Mouse (Mus musculus): ENCODE measurements around the gene Dap. TPM values are rescaled to one million over a fixed set of nuclear protein-coding genes. Genes with fewer than 3 reads are reported as not detected.

Dap gene
- polyA plus RNA-seq, 1 experiment, result 36.6 TPM

DNA sequence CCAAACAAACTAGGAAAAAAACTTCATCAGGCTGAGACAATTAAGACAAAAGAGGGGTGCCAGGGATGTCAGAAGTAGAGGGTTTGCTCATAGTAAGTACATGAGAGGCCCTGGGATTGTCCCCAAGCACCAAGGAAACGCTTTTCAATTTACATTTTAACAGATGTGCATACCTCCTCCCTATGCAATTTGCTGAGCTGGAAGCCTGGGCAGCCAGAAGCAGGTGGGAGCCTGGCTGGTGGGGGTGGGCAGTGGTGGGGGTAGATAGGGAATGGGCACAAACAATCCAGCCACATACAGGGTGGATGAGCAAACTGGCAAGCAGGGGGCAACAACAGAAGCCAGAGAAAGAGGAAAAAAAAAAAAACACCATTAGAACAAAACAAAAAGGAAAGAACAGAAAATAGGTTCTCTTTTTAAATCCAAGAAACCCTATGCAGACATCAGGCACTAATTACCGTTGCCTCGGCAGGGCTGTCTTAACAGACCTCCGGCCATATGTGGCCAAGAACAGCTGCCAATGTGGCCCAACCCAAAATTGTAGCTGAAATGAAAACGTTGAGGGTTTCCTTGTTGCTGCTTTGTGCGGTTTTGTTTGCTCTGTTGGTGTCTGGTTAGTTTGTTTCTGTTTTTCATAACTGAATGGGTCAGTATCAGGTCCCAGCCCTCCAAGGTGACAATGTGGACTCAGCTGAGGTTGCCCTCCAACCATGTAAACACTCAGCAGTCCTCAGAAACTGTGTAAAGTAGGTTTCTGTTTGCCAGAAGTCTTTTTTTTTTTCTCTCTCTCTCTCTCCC, 94.2 kb downstream of the Dap start:
- Histone ChIP-seq H3K4me3 (ENCODE audit: extremely low read depth, insufficient read depth, insufficient read length) (no peak overlapping the region), H3K27me3 (ENCODE audit: control insufficient read depth, insufficient read depth, low read length) (no peaks in the 10 kb centered on the region), H3K4me1 (ENCODE audit: control insufficient read depth, insufficient read depth, insufficient read length) (no peaks in the 10 kb centered on the region), H3K36me3 (ENCODE audit: control insufficient read depth, insufficient read depth, low read length) (no peaks in the 10 kb centered on the region), H3K27ac (ENCODE audit: insufficient read depth, low read length) (no peak overlapping the region)
- no peak for DNase-seq (ENCODE audit: low read depth in 1 of 2, low spot score in 2 of 2)
- TF ChIP-seq CTCF (IDR thresholded peaks at IDR 0.05; ENCODE audit: extremely low read depth, insufficient read depth, insufficient read length, insufficient replicate concordance) (no peak), POLR2A (IDR thresholded peaks at IDR 0.05; ENCODE audit: low read depth, low read length) (no peak)
- WGBS, result 30% methylated on average over 6 of the region's 6 CpGs

DNA sequence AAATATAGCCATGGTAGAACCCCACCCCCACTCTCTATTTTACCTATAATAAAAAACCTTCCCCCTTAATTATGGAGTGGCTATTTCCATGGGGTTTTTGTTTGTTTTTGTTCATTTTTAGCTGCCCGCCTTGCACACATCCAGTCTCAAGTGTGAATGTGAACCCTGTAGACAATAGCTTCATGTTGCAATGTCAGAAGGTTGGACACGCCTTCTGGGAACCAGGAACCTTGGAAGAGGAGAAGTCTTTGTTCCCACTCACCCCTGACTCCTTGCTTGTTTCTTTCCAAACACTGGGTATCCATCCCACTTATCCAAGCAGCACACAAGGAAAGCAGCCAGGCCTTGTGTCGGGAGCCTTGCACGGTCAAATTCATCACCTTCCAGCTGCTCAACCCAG, 94.9 kb downstream of the Dap start:
- no peaks in the 10 kb centered on the region for H3K36me3 ChIP-seq (ENCODE audit: control insufficient read depth, insufficient read depth, low read length)
- 94% methylated on average over 4 of the region's 4 CpGs for WGBS
- H3K27ac ChIP-seq (ENCODE audit: insufficient read depth, low read length), result no peak overlapping the region
- H3K4me1 ChIP-seq (ENCODE audit: control insufficient read depth, insufficient read depth, insufficient read length), result no peaks in the 10 kb centered on the region
- no peak overlapping the region for H3K4me3 ChIP-seq (ENCODE audit: extremely low read depth, insufficient read depth, insufficient read length)
- DNase-seq (ENCODE audit: low read depth in 1 of 2, low spot score in 2 of 2), result no peak
- no peaks in the 10 kb centered on the region for H3K27me3 ChIP-seq (ENCODE audit: control insufficient read depth, insufficient read depth, low read length)
- TF ChIP-seq POLR2A (IDR thresholded peaks at IDR 0.05; ENCODE audit: low read depth, low read length) (no peak), CTCF (IDR thresholded peaks at IDR 0.05; ENCODE audit: extremely low read depth, insufficient read depth, insufficient read length, insufficient replicate concordance) (no peak)

DNA sequence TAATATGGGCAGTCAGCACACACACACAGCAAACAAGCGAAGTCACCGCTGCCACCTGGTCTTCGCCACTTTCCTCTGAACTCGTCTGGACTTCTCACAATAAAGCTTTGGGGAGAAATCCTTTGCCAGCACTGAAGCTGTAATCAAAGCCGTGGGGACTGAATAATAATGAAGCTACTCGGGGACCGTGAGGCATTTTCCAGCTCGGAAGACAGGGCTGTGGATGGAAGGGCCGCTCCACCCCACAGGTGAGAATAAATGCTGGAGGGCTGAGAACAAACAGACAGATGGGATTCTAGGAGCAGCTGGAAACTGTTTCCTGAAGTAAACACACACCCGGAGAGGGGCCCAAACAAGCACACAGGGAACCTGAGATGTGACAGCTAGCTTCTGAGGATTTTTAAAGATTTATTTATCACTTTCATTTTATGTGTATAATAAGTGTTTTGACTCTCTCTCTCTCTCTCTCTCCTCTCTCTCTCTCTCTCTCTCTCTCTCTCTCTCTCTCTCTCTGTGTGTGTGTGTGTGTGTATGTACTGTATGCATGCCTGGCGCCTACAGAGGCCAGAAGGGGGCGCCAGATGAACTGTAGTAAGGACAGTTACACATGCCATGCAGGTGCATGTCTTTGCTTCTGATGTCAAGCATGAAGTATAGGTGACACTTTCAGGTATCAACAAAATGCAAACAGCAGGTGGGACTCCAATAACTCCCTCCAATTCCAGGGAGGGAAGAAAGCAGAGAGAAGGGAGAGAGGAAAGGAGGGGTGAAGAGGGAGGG, 96.7 kb downstream of the Dap start:
- H3K4me3 ChIP-seq (ENCODE audit: extremely low read depth, insufficient read depth, insufficient read length), result no peak overlapping the region
- no peaks in the 10 kb centered on the region for H3K4me1 ChIP-seq (ENCODE audit: control insufficient read depth, insufficient read depth, insufficient read length)
- TF ChIP-seq CTCF (IDR thresholded peaks at IDR 0.05; ENCODE audit: extremely low read depth, insufficient read depth, insufficient read length, insufficient replicate concordance), result no peak
- no peak for TF ChIP-seq POLR2A (IDR thresholded peaks at IDR 0.05; ENCODE audit: low read depth, low read length)
- H3K36me3 ChIP-seq (ENCODE audit: control insufficient read depth, insufficient read depth, low read length), result no peaks in the 10 kb centered on the region
- H3K27me3 ChIP-seq (ENCODE audit: control insufficient read depth, insufficient read depth, low read length), result no peaks in the 10 kb centered on the region
- no peak for DNase-seq (ENCODE audit: low read depth in 1 of 2, low spot score in 2 of 2)
- WGBS, result 89% methylated on average over 12 of the region's 12 CpGs
- H3K27ac ChIP-seq (ENCODE audit: insufficient read depth, low read length), result no peak overlapping the region

DNA sequence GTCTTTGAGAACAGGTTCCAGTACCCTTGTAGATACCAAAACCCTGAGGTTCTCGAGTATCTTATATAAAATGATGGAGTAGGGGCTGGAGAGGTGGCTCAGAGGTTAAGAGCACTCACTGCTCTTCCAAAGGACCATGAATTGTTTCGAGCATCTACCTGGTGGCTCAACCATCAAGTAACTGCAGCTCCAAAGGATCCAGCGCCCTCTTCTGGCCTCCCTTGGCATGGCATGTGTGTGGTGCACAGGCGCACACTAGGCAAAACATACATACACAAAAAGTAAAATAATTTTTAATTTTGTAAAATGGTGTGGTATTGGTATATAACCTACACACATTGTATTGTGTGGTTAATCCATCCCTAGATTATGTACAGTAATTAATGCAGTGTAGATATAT, 99.6 kb downstream of the Dap start:
- no peaks in the 10 kb centered on the region for H3K4me1 ChIP-seq (ENCODE audit: control insufficient read depth, insufficient read depth, insufficient read length)
- WGBS, result 89% methylated on average over 4 of the region's 4 CpGs
- H3K4me3 ChIP-seq (ENCODE audit: extremely low read depth, insufficient read depth, insufficient read length), result no peak overlapping the region
- no peaks in the 10 kb centered on the region for H3K36me3 ChIP-seq (ENCODE audit: control insufficient read depth, insufficient read depth, low read length)
- DNase-seq (ENCODE audit: low read depth in 1 of 2, low spot score in 2 of 2), result no peak
- no peak overlapping the region for H3K27ac ChIP-seq (ENCODE audit: insufficient read depth, low read length)
- no peaks in the 10 kb centered on the region for H3K27me3 ChIP-seq (ENCODE audit: control insufficient read depth, insufficient read depth, low read length)
- TF ChIP-seq POLR2A (IDR thresholded peaks at IDR 0.05; ENCODE audit: low read depth, low read length) (no peak), CTCF (IDR thresholded peaks at IDR 0.05; ENCODE audit: extremely low read depth, insufficient read depth, insufficient read length, insufficient replicate concordance) (no peak; the same call in 1 of the 2 replicates)

Other genes with a start within 250 kb of the Dap start
- gene Ankrd33b, start 143.4 kb downstream of the Dap start, polyA plus RNA-seq (2012; rRNA removed), result 3.7 and 8.1 TPM in 2 replicates
- 0.49 and 0.50 TPM in 2 replicates for gene Ropn1l, start 229.4 kb downstream of the Dap start, polyA plus RNA-seq (2012; rRNA removed)

Measured in spleen, adult 2 months (tissue).